Comparison of ENCODE assay signal across 9 mouse cellular contexts in genomic region chr10:112105785-112106184, GRCm38 (mm10). TPM values are rescaled to one million over a fixed set of nuclear protein-coding genes. Genes with fewer than 3 reads are reported as not detected.
DNase-seq lines count a peak whose midpoint lies in the region; ATAC-seq and TF ChIP-seq lines count a peak whose summit lies in the region.
"Not testable (repeated sequence)": the region's sequence is repeated elsewhere in the genome, so short reads cannot be mapped to it uniquely, and the experiment has no call there.
"Had no signal": no experiment of that assay in that cellular context is flagged by ENCODE, and none has a peak within 500 bp of the region (broad histone marks: within the 10 kb centered on the region; RNA-seq: fewer than 3 reads in every experiment).

No protein-coding gene starts in this region.

- not testable (repeated sequence) for H3K4me3 ChIP-seq in ES-Bruce4 (ENCODE audit: low read depth, low read length); embryonic fibroblast, embryonic 13.5 days (ENCODE audit: insufficient read depth, low read length); layer of hippocampus, adult 2 months; liver, postnatal 0 days (ENCODE audit: low read depth, low read length)

- H3K27me3 ChIP-seq in ES-Bruce4 (ENCODE audit: control insufficient read depth, insufficient read depth, low read length, poor library complexity, severe bottlenecking); liver, postnatal 0 days (ENCODE audit: insufficient read depth, low read length): not testable (repeated sequence)

- TF ChIP-seq POLR2A in ES-Bruce4 (IDR thresholded peaks at IDR 0.05; ENCODE audit: insufficient read depth, low read length); brain, embryonic 14.5 days (IDR thresholded peaks at IDR 0.05; ENCODE audit: borderline replicate concordance, extremely low read depth, insufficient read depth, insufficient read length, poor library complexity, severe bottlenecking); embryonic fibroblast, embryonic 13.5 days (IDR thresholded peaks at IDR 0.05; ENCODE audit: low read depth, low read length): not testable (repeated sequence)

- not testable (repeated sequence) for H3K36me3 ChIP-seq in ES-Bruce4 (ENCODE audit: control insufficient read depth, insufficient read depth, low read length, poor library complexity, severe bottlenecking); liver, postnatal 0 days (replicated peaks; ENCODE audit: insufficient read depth, low read length)

- H3K9ac ChIP-seq in ES-Bruce4 (ENCODE audit: low read depth, poor library complexity, severe bottlenecking); liver, postnatal 0 days (replicated peaks): not testable (repeated sequence)

- not testable (repeated sequence) for TF ChIP-seq EP300 in ES-Bruce4 (IDR thresholded peaks at IDR 0.05; ENCODE audit: insufficient read depth, low read depth, low read length); liver, postnatal 0 days (IDR thresholded peaks at IDR 0.05; ENCODE audit: low read depth)

- H3K4me2 ChIP-seq in liver, postnatal 0 days (ENCODE audit: low read depth, low read length): not testable (repeated sequence)

- ATAC-seq in liver, postnatal 0 days: not testable (repeated sequence)

- H3K27ac ChIP-seq in ES-Bruce4 (ENCODE audit: insufficient read depth, low read length); embryonic fibroblast, embryonic 13.5 days (ENCODE audit: insufficient read depth, low read length); layer of hippocampus, adult 2 months; liver, postnatal 0 days (ENCODE audit: low read depth): not testable (repeated sequence)

- peak; percentile 61 for TF ChIP-seq CTCF in ES-Bruce4 (IDR thresholded peaks at IDR 0.05; ENCODE audit: low read depth, low read length)
- peak; percentile 62; the same call in 1 of the 2 replicates for TF ChIP-seq CTCF in brain, embryonic 14.5 days (IDR thresholded peaks at IDR 0.05; ENCODE audit: borderline replicate concordance, extremely low read depth, insufficient read depth, insufficient read length)
- peak; percentile 53; the same call in 1 of the 2 replicates for TF ChIP-seq CTCF in embryonic fibroblast, embryonic 13.5 days (IDR thresholded peaks at IDR 0.05; ENCODE audit: borderline replicate concordance, insufficient read depth, low read length)
- TF ChIP-seq CTCF in layer of hippocampus, adult 2 months (conservative IDR thresholded peaks at IDR 0.05): peak; percentile 85
- peak; percentile 74 for TF ChIP-seq CTCF in liver, postnatal 0 days (IDR thresholded peaks at IDR 0.05; ENCODE audit: low read depth)

- intact Hi-C loops in heart, postnatal 14 days (cut with DNase I): loop anchor here (2.0 to 10.0 kb wide), 3 partner anchors 43 to 621 kb away; partner anchors contain the start of gene Glipr1l1

- DNase-seq in brain, embryonic 14.5 days (ENCODE audit: low read depth): peak; percentile 31
- DNase-seq in heart, postnatal 14 days: peak; percentile 50 to 69
- DNase-seq in layer of hippocampus, adult 2 months (ENCODE audit: low spot score in 2 of 2): peak; percentile 21 to 57
- peak; percentile 54 for DNase-seq in liver, postnatal 0 days
- peak; percentile 48 for DNase-seq in ovary, postnatal 14 days (ENCODE audit: low spot score)
- DNase-seq in thymus, postnatal 10 days (ENCODE audit: low spot score in 2 of 2): peak; percentile 29 to 49

- H3K9me3 ChIP-seq in ES-Bruce4 (replicated peaks; ENCODE audit: control insufficient read depth, insufficient read depth, low read length, poor library complexity, severe bottlenecking); liver, postnatal 0 days (ENCODE audit: low read length): not testable (repeated sequence)

- not testable (repeated sequence) for H3K4me1 ChIP-seq in ES-Bruce4 (ENCODE audit: control insufficient read depth, insufficient read depth, low read length); embryonic fibroblast, embryonic 13.5 days (ENCODE audit: control insufficient read depth, insufficient read depth, low read length); liver, postnatal 0 days (ENCODE audit: insufficient read depth)

- WGBS in liver, postnatal 0 days (ENCODE audit: insufficient replicate concordance): 9% methylated on average over 5 of the region's 5 CpGs

RNA-seq across cellular contexts. Expression of gene Glipr1l2, which starts 22.6 kb away (rescaled TPM):
- polyA plus RNA-seq in ES-Bruce4 (2011; ENCODE audit: insufficient read depth, insufficient read length, low read depth, missing spikeins): not detected in 2 replicates
- polyA plus RNA-seq in brain, embryonic 14.5 days (2012; rRNA removed): not detected in 2 replicates
- not detected in 2 replicates for polyA plus RNA-seq in embryonic fibroblast, embryonic 13.5 days (2011; ENCODE audit: insufficient read length, low read depth, missing spikeins)
- total RNA-seq in heart, postnatal 14 days (2021): not detected
- not detected for total RNA-seq in layer of hippocampus, adult 2 months (2021)
- polyA plus RNA-seq in liver, postnatal 0 days (2015; fragmentation: Nextera tagmentation; extraction: Ambion mirVana): not detected in 2 replicates
- polyA plus RNA-seq: heart, embryonic 15.5 days had no signal

RNA-seq across cellular contexts. Expression of gene Glipr1l1, which starts 45.8 kb away (rescaled TPM):
- polyA plus RNA-seq in ES-Bruce4 (2011; ENCODE audit: insufficient read depth, insufficient read length, low read depth, missing spikeins): not detected in 2 replicates
- polyA plus RNA-seq in brain, embryonic 14.5 days (2012; rRNA removed): not detected in 2 replicates
- not detected in 2 replicates for polyA plus RNA-seq in embryonic fibroblast, embryonic 13.5 days (2011; ENCODE audit: insufficient read length, low read depth, missing spikeins)
- total RNA-seq in heart, postnatal 14 days (2021): not detected
- total RNA-seq in layer of hippocampus, adult 2 months (2021): not detected
- polyA plus RNA-seq in liver, postnatal 0 days (2015; fragmentation: Nextera tagmentation; extraction: Ambion mirVana): not detected in 2 replicates
- polyA plus RNA-seq: heart, embryonic 15.5 days had no signal

RNA-seq across cellular contexts. Expression of gene Glipr1l3, which starts 54.3 kb away (rescaled TPM):
- not detected in 2 replicates for polyA plus RNA-seq in ES-Bruce4 (2011; ENCODE audit: insufficient read depth, insufficient read length, low read depth, missing spikeins)
- polyA plus RNA-seq in brain, embryonic 14.5 days (2012; rRNA removed): 0.10 and 0.24 TPM in 2 replicates
- not detected in 2 replicates for polyA plus RNA-seq in embryonic fibroblast, embryonic 13.5 days (2011; ENCODE audit: insufficient read length, low read depth, missing spikeins)
- not detected for total RNA-seq in heart, postnatal 14 days (2021)
- not detected for total RNA-seq in layer of hippocampus, adult 2 months (2021)
- polyA plus RNA-seq in liver, postnatal 0 days (2015; fragmentation: Nextera tagmentation; extraction: Ambion mirVana): not detected in 2 replicates
- polyA plus RNA-seq: heart, embryonic 15.5 days had no signal

RNA-seq across cellular contexts. Expression of gene Caps2, which starts 57.6 kb away (rescaled TPM):
- 1.3 and 1.7 TPM in 2 replicates for polyA plus RNA-seq in ES-Bruce4 (2011; ENCODE audit: insufficient read depth, insufficient read length, low read depth, missing spikeins)
- polyA plus RNA-seq in brain, embryonic 14.5 days (2012; rRNA removed): 0.32 and 0.53 TPM in 2 replicates
- not detected in 2 replicates for polyA plus RNA-seq in embryonic fibroblast, embryonic 13.5 days (2011; ENCODE audit: insufficient read length, low read depth, missing spikeins)
- not detected for total RNA-seq in heart, postnatal 14 days (2021)
- under 1 TPM in 1 of 2 experiments, not detected in 1; 0.26 TPM for total RNA-seq in layer of hippocampus, adult 2 months (2021)
- not detected in 2 replicates for polyA plus RNA-seq in liver, postnatal 0 days (2015; fragmentation: Nextera tagmentation; extraction: Ambion mirVana)
